Mouse (Mus musculus) C2C12 (cell line): ENCODE measurements around the gene Gm21304. TPM values are rescaled to one million over a fixed set of nuclear protein-coding genes. Genes with fewer than 3 reads are reported as not detected.
"Not testable (repeated sequence)": the region's sequence is repeated elsewhere in the genome, so short reads cannot be mapped to it uniquely, and the experiment has no call there.

ENCODE experiments used
- H3K27me3 ChIP-seq: one replicate; pipeline ENCODE4 v1.6.1; 2011; ENCODE audit not compliant: control insufficient read depth, insufficient read depth, insufficient read length
- H3K36me3 ChIP-seq: one replicate; pipeline ENCODE4 v1.6.1; 2011; ENCODE audit not compliant: control insufficient read depth, insufficient read depth
- H3K4me3 ChIP-seq: one replicate; pipeline ENCODE4 v1.5.1; 2011; ENCODE audit warnings: mild to moderate bottlenecking, control low read depth; ENCODE audit not compliant: poor library complexity, insufficient read depth, severe bottlenecking
- H3K79me2 ChIP-seq: one replicate; pipeline ENCODE4 v1.6.1; 2011; ENCODE audit not compliant: control insufficient read depth, insufficient read depth
- H3K79me3 ChIP-seq: one replicate; pipeline ENCODE4 v1.6.1; 2011; ENCODE audit warnings: low read depth, control low read depth
- H3ac ChIP-seq: one replicate; pipeline ENCODE3; 2011; ENCODE audit warnings: low read depth; ENCODE audit not compliant: control insufficient read depth, insufficient read length
- CEBPB ChIP-seq: IDR thresholded peaks from one replicate; pipeline ENCODE4 v1.6.1; 2011; ENCODE audit warnings: low read depth, mild to moderate bottlenecking, control low read depth, moderate library complexity
- CTCF ChIP-seq: IDR thresholded peaks from one replicate; pipeline ENCODE4 v1.5.1; 2011; ENCODE audit not compliant: control insufficient read depth, insufficient read depth, insufficient read length
- FOSL1 ChIP-seq: IDR thresholded peaks from one replicate; pipeline ENCODE4 v1.8.0; 2011; ENCODE audit warnings: mild to moderate bottlenecking, low read length; ENCODE audit not compliant: poor library complexity, insufficient read depth, severe bottlenecking
- MAX ChIP-seq: IDR thresholded peaks from one replicate; pipeline ENCODE4 v1.6.1; 2011; ENCODE audit warnings: mild to moderate bottlenecking, control low read depth
- MYOD1 ChIP-seq: IDR thresholded peaks from one replicate; pipeline ENCODE4 v1.6.1; 2011; ENCODE audit warnings: low read depth; ENCODE audit not compliant: control insufficient read depth, insufficient read length
- MYOG ChIP-seq: IDR thresholded peaks from one replicate; pipeline ENCODE4 v1.6.1; 2011; ENCODE audit not compliant: control insufficient read depth, insufficient read length; ENCODE audit errors: extremely low read depth
- USF1 ChIP-seq: IDR thresholded peaks from one replicate; pipeline ENCODE4 v1.6.1; 2011; ENCODE audit warnings: low read depth, mild to moderate bottlenecking, control low read depth, moderate library complexity
- long read RNA-seq, 2 experiments: library from polyadenylated mRNA; unstranded; transcript quantifications; one replicate each; pipeline ENCODE4 v2.0.0; 2019 to 2020
- polyA plus RNA-seq: library from polyadenylated mRNA; unstranded; fragments of >200 nt; fragmentation: generic; extraction: Trizol; gene quantifications from one replicate; pipeline ENCODE4 v1.2.1, GENCODE M21; 2012; ENCODE audit warnings: missing spikeins

The Gm21304 gene
- polyA plus RNA-seq: 0.13 TPM
- long read RNA-seq, experiment 1: 0 reads
- long read RNA-seq, experiment 2: 0 reads

DNA sequence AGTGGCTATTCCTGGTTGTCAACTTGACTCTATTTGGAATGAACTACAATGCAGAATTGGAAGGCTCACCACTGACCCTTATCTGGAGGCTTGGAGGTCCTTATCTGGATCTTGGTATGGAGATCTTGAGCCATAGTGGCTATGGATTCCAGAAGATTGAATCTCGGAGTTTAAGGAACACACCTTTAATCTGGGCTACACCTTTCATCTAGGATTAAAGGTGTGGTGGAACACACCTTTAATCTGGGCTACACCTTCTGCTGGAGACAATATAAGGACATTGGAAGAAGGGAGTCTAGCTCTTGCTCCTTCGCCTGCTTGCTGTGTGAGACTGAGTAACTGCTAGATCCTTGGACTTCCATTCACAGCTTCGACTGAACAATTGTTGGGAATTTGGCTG, at the start of gene Gm21304:
Gene Gm21304 (plus strand): TSS at position 301 of the 400 bp plus-strand sequence.
- H3K36me3 ChIP-seq, H3ac ChIP-seq, H3K27me3 ChIP-seq, H3K4me3 ChIP-seq, H3K79me3 ChIP-seq, H3K79me2 ChIP-seq: not testable (repeated sequence)

DNA sequence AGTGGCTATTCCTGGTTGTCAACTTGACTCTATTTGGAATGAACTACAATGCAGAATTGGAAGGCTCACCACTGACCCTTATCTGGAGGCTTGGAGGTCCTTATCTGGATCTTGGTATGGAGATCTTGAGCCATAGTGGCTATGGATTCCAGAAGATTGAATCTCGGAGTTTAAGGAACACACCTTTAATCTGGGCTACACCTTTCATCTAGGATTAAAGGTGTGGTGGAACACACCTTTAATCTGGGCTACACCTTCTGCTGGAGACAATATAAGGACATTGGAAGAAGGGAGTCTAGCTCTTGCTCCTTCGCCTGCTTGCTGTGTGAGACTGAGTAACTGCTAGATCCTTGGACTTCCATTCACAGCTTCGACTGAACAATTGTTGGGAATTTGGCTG, 25.6 kb upstream of the Gm21304 start, which contains the start of gene Gm21293:
Gene Gm21293 (plus strand): TSS at position 301 of the 400 bp plus-strand sequence.
- not testable (repeated sequence) for H3K79me2 ChIP-seq, H3K4me3 ChIP-seq, H3K79me3 ChIP-seq, H3ac ChIP-seq, H3K36me3 ChIP-seq, H3K27me3 ChIP-seq

DNA sequence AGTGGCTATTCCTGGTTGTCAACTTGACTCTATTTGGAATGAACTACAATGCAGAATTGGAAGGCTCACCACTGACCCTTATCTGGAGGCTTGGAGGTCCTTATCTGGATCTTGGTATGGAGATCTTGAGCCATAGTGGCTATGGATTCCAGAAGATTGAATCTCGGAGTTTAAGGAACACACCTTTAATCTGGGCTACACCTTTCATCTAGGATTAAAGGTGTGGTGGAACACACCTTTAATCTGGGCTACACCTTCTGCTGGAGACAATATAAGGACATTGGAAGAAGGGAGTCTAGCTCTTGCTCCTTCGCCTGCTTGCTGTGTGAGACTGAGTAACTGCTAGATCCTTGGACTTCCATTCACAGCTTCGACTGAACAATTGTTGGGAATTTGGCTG, 17.1 kb upstream of the Gm21304 start, which contains the start of gene Gm6763:
Gene Gm6763 (plus strand): TSS at position 301 of the 400 bp plus-strand sequence.
- H3K36me3 ChIP-seq, H3K79me3 ChIP-seq, H3K4me3 ChIP-seq, H3K27me3 ChIP-seq, H3ac ChIP-seq, H3K79me2 ChIP-seq: not testable (repeated sequence)

DNA sequence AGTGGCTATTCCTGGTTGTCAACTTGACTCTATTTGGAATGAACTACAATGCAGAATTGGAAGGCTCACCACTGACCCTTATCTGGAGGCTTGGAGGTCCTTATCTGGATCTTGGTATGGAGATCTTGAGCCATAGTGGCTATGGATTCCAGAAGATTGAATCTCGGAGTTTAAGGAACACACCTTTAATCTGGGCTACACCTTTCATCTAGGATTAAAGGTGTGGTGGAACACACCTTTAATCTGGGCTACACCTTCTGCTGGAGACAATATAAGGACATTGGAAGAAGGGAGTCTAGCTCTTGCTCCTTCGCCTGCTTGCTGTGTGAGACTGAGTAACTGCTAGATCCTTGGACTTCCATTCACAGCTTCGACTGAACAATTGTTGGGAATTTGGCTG, 8.6 kb upstream of the Gm21304 start, which contains the start of gene Gm8764:
Gene Gm8764 (plus strand): TSS at position 301 of the 400 bp plus-strand sequence.
- H3ac ChIP-seq, H3K79me3 ChIP-seq, H3K4me3 ChIP-seq, H3K27me3 ChIP-seq, H3K36me3 ChIP-seq, H3K79me2 ChIP-seq: not testable (repeated sequence)

DNA sequence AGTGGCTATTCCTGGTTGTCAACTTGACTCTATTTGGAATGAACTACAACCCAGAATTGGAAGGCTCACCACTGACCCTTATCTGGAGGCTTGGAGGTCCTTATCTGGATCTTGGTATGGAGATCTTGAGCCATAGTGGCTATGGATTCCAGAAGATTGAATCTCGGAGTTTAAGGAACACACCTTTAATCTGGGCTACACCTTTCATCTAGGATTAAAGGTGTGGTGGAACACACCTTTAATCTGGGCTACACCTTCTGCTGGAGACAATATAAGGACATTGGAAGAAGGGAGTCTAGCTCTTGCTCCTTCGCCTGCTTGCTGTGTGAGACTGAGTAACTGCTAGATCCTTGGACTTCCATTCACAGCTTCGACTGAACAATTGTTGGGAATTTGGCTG, 8.4 kb downstream of the Gm21304 start, which contains the start of gene Gm21312:
Gene Gm21312 (plus strand): TSS at position 301 of the 400 bp plus-strand sequence.
- not testable (repeated sequence) for H3ac ChIP-seq

DNA sequence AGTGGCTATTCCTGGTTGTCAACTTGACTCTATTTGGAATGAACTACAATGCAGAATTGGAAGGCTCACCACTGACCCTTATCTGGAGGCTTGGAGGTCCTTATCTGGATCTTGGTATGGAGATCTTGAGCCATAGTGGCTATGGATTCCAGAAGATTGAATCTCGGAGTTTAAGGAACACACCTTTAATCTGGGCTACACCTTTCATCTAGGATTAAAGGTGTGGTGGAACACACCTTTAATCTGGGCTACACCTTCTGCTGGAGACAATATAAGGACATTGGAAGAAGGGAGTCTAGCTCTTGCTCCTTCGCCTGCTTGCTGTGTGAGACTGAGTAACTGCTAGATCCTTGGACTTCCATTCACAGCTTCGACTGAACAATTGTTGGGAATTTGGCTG, 16.9 kb downstream of the Gm21304 start, which contains the start of gene Gm20765:
Gene Gm20765 (plus strand): TSS at position 301 of the 400 bp plus-strand sequence.
- H3K27me3 ChIP-seq, H3K4me3 ChIP-seq, H3K79me3 ChIP-seq, H3ac ChIP-seq, H3K79me2 ChIP-seq, H3K36me3 ChIP-seq: not testable (repeated sequence)

More for the DNA sequence above, 8.4 kb downstream of the Gm21304 start, which contains the start of gene Gm21312:
- not testable (repeated sequence) for H3K79me2 ChIP-seq, H3K27me3 ChIP-seq, H3K36me3 ChIP-seq, H3K4me3 ChIP-seq, H3K79me3 ChIP-seq

- not testable (repeated sequence) for H3K4me3 ChIP-seq, H3ac ChIP-seq, H3K36me3 ChIP-seq, H3K79me3 ChIP-seq, H3K27me3 ChIP-seq, H3K79me2 ChIP-seq
Measured at GRCm38 (mm10) chr10:104193742-104194141, 25.4 kb downstream of the Gm21304 start, which contains the start of gene Gm4340. Gene Gm4340, plus strand, starts transcription at chr10:104194042.

DNA sequence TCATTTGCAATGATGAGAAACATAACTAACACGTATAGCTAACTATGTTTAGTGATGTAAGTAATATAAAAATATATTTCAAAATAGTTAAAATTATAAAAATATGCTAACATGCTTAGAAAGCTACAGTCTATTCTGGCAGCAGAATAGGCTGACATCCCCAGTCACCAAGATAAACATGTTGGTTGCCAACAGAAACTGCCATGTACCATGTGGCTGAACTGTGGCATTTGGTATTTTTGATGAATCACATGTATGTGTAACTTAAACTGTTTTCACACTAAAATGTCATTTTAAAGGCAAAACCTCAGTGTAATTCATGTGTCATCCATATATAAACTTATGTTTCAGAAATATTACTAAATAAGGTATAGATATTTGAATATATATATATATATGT, 41.3 kb downstream of the Gm21304 start:
- TF ChIP-seq CEBPB: no peak
- no peak for TF ChIP-seq CTCF
- no peak for TF ChIP-seq MYOG
- TF ChIP-seq FOSL1: no peak
- no peak for TF ChIP-seq MYOD1
- TF ChIP-seq USF1: no peak
- TF ChIP-seq MAX: no peak
- H3K4me3 ChIP-seq: no peak overlapping the region
- H3K79me2 ChIP-seq: no peaks in the 10 kb centered on the region
- no peaks in the 10 kb centered on the region for H3K79me3 ChIP-seq
- no peak overlapping the region for H3ac ChIP-seq
- H3K36me3 ChIP-seq: no peaks in the 10 kb centered on the region
- no peaks in the 10 kb centered on the region for H3K27me3 ChIP-seq
